Mouse (Mus musculus) lung, postnatal 0 days (tissue): ENCODE measurements around the gene Spag4. TPM values are rescaled to one million over a fixed set of nuclear protein-coding genes. Genes with fewer than 3 reads are reported as not detected.

Experiments
- ATAC-seq: fragments of 200-750 bp; cut with Nextera tagmentation; 2 replicates; pipeline ENCODE4 v1.8.0; 2017; ENCODE audit warnings: moderate library complexity
- DNase-seq: peaks from one replicate; pipeline ENCODE4 v3.0.0-alpha.2; 2016; ENCODE audit warnings: low spot score
- H3K27ac ChIP-seq: fragments of 300-500 bp; sonication (generic); 2 replicates; pipeline ENCODE4 v1.5.1; 2014; ENCODE audit warnings: antibody characterized with exemption, mild to moderate bottlenecking, low read length, mixed read lengths
- H3K27me3 ChIP-seq: fragments of 300-500 bp; sonication (generic); replicated peaks from 2 replicates; pipeline ENCODE4 v1.6.1; 2014; ENCODE audit warnings: low read length, mixed read lengths; ENCODE audit not compliant: insufficient read depth
- H3K36me3 ChIP-seq: fragments of 300-500 bp; sonication (generic); 2 replicates; pipeline ENCODE4 v1.6.1; 2014; ENCODE audit warnings: low read length, mixed read lengths; ENCODE audit not compliant: insufficient read depth
- H3K4me1 ChIP-seq: fragments of 300-500 bp; sonication (generic); 2 replicates; pipeline ENCODE4 v1.6.1; 2014; ENCODE audit warnings: antibody characterized with exemption, low read depth, low read length, mixed read lengths; ENCODE audit not compliant: insufficient read depth
- H3K4me2 ChIP-seq: fragments of 300-500 bp; sonication (generic); replicated peaks from 2 replicates; pipeline ENCODE4 v1.6.1; 2014; ENCODE audit warnings: low read depth, mild to moderate bottlenecking, low read length, moderate library complexity, mixed read lengths
- H3K4me3 ChIP-seq: fragments of 300-500 bp; sonication (generic); 2 replicates; pipeline ENCODE4 v1.5.1; 2014; ENCODE audit warnings: low read depth, low read length
- H3K9ac ChIP-seq: fragments of 300-500 bp; sonication (generic); replicated peaks from 2 replicates; pipeline ENCODE4 v1.6.1; 2014; ENCODE audit warnings: low read depth, mild to moderate bottlenecking
- H3K9me3 ChIP-seq: fragments of 300-500 bp; sonication (generic); 2 replicates; pipeline ENCODE4 v1.6.1; 2016; ENCODE audit warnings: low read length, mixed read lengths
- CTCF ChIP-seq: IDR thresholded peaks from 2 replicates; pipeline ENCODE4 v1.5.1; 2016; ENCODE audit warnings: antibody characterized with exemption, mild to moderate bottlenecking
- EP300 ChIP-seq: IDR thresholded peaks from 2 replicates; pipeline ENCODE4 v1.6.1; 2016; ENCODE audit warnings: antibody characterized with exemption, mild to moderate bottlenecking, control low read depth
- WGBS: fragments of 180-500 bp; shearing (Covaris S2); extraction: QIAGEN DNeasy Blood & Tissue Kit; methylation state at CpG from one replicate; pipeline ENCODE4 v1.1.7; 2014; 5-methylcytosine and 5-hydroxymethylcytosine counted together
- polyA plus RNA-seq: library from polyadenylated mRNA; unstranded; fragments of >200 nt; fragmentation: Nextera tagmentation; extraction: Ambion mirVana; gene quantifications from 2 replicates; pipeline ENCODE4 v1.2.1, GENCODE M21; 2015

The Spag4 gene
- polyA plus RNA-seq, 1 experiment from 2014 or later = 0.74 TPM

DNA sequence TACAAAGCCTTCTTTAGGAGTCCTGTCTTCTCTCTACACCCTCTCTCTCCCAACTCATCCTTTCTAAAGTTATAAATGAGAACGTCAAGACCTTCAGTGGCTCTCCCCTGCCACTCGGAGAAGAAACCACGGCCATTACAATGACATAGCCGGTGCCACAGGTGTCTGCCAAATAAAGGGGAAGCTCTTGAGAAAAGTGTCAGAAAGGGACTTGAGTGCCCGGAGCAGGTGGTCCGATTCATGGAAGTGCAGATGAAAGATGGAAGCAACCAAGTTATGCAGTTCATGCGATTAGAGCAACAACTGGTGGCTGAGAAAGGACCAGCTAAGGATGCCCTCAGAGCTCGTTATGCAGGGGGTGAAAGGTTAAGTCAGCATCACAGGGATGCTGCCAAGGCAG is 22.1 kb upstream of the Spag4 start:
- H3K27ac ChIP-seq = no peak overlapping the region
- no peak for TF ChIP-seq EP300
- TF ChIP-seq CTCF = no peak
- DNase-seq (no peak), ATAC-seq (no peak)
- H3K9ac ChIP-seq = no peak overlapping the region
- H3K4me3 ChIP-seq = no peak overlapping the region
- H3K4me1 ChIP-seq = no peaks in the 10 kb centered on the region
- H3K9me3 ChIP-seq = no peaks in the 10 kb centered on the region
- WGBS = 76% methylated on average over 8 of the region's 8 CpGs
- H3K27me3 ChIP-seq = no peaks in the 10 kb centered on the region
- no peak overlapping the region for H3K4me2 ChIP-seq
- no peaks in the 10 kb centered on the region for H3K36me3 ChIP-seq

DNA sequence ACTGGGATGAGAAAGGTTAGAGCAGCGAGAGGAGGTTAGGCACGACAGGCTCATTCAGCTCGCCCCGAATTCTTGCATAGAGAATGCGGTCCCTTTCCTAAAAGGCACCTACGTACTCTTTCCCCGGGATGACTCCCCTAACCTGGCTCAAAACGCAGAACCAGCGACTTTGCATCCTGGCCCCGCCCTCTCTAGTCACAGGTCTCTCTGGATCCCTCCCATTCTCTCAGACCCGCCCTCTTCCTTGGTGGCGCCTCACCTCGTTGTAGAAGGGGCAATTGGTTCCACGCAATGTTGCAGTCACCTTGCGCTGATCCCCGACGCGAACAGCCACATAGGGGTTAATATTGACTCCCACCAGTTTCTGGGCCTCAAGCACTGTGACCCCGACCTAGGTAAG is 17.0 kb upstream of the Spag4 start:
- Histone ChIP-seq H3K4me2 (0 out of 2 replicates have a peak overlapping the region, but pooled peaks have one; percentile 19), H3K9ac (no peak overlapping the region), H3K27me3 (no peaks in the 10 kb centered on the region), H3K4me1 (no peaks in the 10 kb centered on the region), H3K9me3 (no peaks in the 10 kb centered on the region), H3K4me3 (no peak overlapping the region), H3K27ac (no peak overlapping the region), H3K36me3 (no peaks in the 10 kb centered on the region)
- no peak for TF ChIP-seq CTCF
- no peak for TF ChIP-seq EP300
- WGBS = 6% methylated on average over 19 of the region's 19 CpGs
- DNase-seq = peak; percentile 48
- peak; percentile 47; the same call in 1 of the 2 replicates for ATAC-seq

DNA sequence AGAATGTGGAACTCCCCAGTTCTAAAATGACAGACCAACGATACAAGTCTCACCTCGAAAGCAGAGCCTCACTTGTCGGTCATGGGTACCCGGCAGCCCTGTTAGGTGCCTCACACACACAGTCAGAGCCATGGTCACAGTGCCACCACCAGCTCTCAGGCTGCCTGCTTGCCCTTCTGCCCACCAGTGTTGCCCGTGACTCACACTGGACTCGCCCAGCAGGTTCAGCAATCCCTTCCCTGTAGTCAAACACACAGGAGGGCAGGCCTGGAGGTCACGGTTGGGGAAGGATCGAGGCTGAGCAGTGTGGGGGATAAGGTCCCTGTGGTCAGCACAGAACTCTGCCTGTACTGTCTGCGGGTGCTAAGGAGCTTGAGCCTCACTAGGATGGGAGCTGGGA is 12.2 kb upstream of the Spag4 start, which contains the start of gene Fer1l4:
Gene Fer1l4, minus strand, starts transcription at position 132 of the 400 bp plus-strand sequence.
- H3K9me3 ChIP-seq = no peaks in the 10 kb centered on the region
- no peaks in the 10 kb centered on the region for H3K27me3 ChIP-seq
- no peak within 1 kb of the TSS for H3K4me3 ChIP-seq
- H3K4me1 ChIP-seq = no peaks in the 10 kb centered on the region
- H3K27ac ChIP-seq = no peak within 1 kb of the TSS
- TF ChIP-seq CTCF = no peak
- TF ChIP-seq EP300 = no peak
- no peaks in the 10 kb centered on the region for H3K36me3 ChIP-seq
- DNase-seq (peak; percentile 14), ATAC-seq (no peak)
- no peak within 1 kb of the TSS for H3K9ac ChIP-seq
- no peak within 1 kb of the TSS for H3K4me2 ChIP-seq
- 52% methylated on average over 9 of the region's 9 CpGs for WGBS

DNA sequence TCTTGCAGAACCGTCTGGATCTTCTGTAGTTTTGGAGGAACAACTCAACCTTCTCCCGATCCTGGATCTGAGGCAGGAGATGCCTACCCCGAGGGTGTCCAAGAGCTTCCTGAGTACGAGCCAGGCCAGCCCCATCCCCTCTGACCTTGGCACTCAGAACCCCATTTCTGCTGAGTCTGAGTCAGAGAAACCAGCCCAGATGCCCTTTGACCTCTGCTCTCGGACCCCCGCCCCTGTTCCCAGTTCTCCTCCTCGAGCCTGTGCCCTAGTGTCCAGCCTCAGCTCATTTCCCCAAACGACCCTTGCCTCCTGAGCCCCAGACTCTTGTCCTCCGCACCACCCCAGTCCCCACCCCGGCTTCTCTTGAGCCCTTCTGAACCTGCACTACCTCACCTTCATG is 1.2 kb downstream of the Spag4 start:
- Histone ChIP-seq H3K27ac (no peak overlapping the region), H3K4me3 (no peak overlapping the region), H3K4me2 (peak overlapping the region; percentile 99), H3K27me3 (no peaks in the 10 kb centered on the region), H3K9ac (peak overlapping the region; percentile 64; the same call in 1 of the 2 replicates), H3K9me3 (no peaks in the 10 kb centered on the region), H3K36me3 (no peaks in the 10 kb centered on the region; the same call in 1 of the 2 replicates), H3K4me1 (no peaks in the 10 kb centered on the region; the same call in 1 of the 2 replicates)
- ATAC-seq (peak; percentile 1; the same call in 1 of the 2 replicates), DNase-seq (no peak)
- no peak for TF ChIP-seq CTCF
- TF ChIP-seq EP300 = no peak
- 30% methylated on average over 10 of the region's 10 CpGs for WGBS

DNA sequence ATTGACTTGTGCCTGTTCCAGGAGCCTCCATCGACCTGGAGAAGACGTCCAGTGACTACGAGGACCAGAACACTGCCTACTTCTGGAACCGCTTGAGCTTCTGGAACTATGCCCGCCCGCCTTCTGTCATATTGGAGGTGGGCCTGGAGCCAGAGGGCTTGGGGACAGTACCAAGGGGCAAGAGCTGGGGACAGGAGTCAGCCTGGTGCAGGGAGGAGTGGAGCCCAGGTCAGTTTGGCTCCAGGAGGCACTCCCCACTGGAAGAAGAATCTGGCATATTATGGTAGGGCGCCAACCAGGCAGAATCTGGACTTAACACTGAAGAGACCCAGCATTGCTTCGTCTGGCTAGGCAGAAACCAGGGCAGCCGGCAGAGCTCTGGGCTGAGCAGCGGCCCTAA is 2.9 kb downstream of the Spag4 start:
- no peaks in the 10 kb centered on the region for H3K27me3 ChIP-seq
- H3K36me3 ChIP-seq = peaks cover 5% of the 10 kb centered on the region; the same call in 1 of the 2 replicates
- no peaks in the 10 kb centered on the region; the same call in 1 of the 2 replicates for H3K4me1 ChIP-seq
- no peak overlapping the region for H3K4me2 ChIP-seq
- H3K4me3 ChIP-seq = no peak overlapping the region
- TF ChIP-seq CTCF (no peak), EP300 (no peak)
- no peak for DNase-seq
- no peaks in the 10 kb centered on the region for H3K9me3 ChIP-seq
- no peak overlapping the region for H3K27ac ChIP-seq
- WGBS = 87% methylated on average over 10 of the region's 10 CpGs
- no peak for ATAC-seq
- no peak overlapping the region for H3K9ac ChIP-seq

DNA sequence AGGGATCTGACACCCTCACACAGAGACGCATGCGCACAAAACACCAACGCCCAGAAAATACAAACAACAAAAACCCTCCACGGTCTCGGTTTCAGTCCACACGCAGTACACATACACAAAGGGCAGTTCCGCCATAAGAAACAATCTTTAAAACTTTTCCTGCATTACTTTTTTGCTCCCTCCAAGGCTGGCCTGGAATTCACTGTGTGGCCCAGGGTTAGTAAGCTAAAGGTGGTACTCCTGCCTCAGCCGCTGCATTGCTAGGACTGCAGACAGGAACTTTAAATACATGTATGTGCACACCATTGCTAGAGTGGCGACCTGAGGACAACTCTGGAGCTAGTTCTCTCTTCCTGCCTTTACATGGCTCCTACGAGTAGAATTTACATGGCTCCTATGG is 6.3 kb downstream of the Spag4 start:
- H3K27me3 ChIP-seq = no peaks in the 10 kb centered on the region
- 92% methylated on average over 10 of the region's 10 CpGs for WGBS

DNA sequence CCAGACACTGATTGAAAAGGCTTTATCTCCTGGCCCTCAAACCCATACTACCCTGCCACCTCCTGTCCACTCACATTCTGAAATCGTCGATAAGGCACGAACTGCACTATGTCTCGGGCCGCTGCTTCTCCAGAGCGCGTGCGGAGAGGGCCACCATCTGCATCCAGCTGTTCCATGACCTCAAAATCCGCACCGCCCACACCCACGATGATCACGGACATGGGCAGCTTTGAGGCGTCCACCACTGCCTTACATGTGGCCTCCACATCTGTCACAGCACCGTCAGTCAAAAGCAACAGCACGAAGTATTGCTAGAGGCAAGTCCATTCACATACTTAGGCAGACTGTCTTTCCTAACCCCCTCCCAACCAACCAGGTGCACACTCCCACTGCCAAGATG is 8.8 kb downstream of the Spag4 start:
- TF ChIP-seq EP300 (no peak), CTCF (no peak)
- H3K4me1 ChIP-seq = no peaks in the 10 kb centered on the region
- H3K27me3 ChIP-seq = no peaks in the 10 kb centered on the region
- no peak overlapping the region for H3K4me3 ChIP-seq
- no peak overlapping the region for H3K4me2 ChIP-seq
- ATAC-seq = peak; percentile 52
- no peak overlapping the region for H3K27ac ChIP-seq
- WGBS = 78% methylated on average over 15 of the region's 15 CpGs
- DNase-seq = no peak
- no peaks in the 10 kb centered on the region for H3K9me3 ChIP-seq
- H3K36me3 ChIP-seq = peaks cover 50% of the 10 kb centered on the region
- no peak overlapping the region for H3K9ac ChIP-seq

More for the DNA sequence above, 6.3 kb downstream of the Spag4 start:
- Histone ChIP-seq H3K9me3 (no peaks in the 10 kb centered on the region), H3K4me1 (no peaks in the 10 kb centered on the region), H3K9ac (no peak overlapping the region), H3K4me3 (no peak overlapping the region), H3K4me2 (no peak overlapping the region), H3K36me3 (peaks cover 30% of the 10 kb centered on the region), H3K27ac (no peak overlapping the region)
- DNase-seq (no peak), ATAC-seq (no peak)
- no peak for TF ChIP-seq EP300
- no peak for TF ChIP-seq CTCF
